Mouse (Mus musculus) lung, adult 2 months (tissue): ENCODE measurements around the gene 4833427G06Rik.

Source experiments
- CTCF ChIP-seq: fragments of 200-500 bp; IDR thresholded peaks from 2 replicates; pipeline ENCODE4 v1.5.1; 2011; ENCODE audit warnings: mild to moderate bottlenecking, low read length, control low read depth; ENCODE audit not compliant: insufficient read depth
- POLR2A ChIP-seq: fragments of 200-500 bp; IDR thresholded peaks from 2 replicates; pipeline ENCODE4 v1.6.1; 2011; ENCODE audit warnings: low read depth, mild to moderate bottlenecking, control low read depth, low read length, borderline replicate concordance; ENCODE audit errors: extremely low read depth

- TF ChIP-seq POLR2A, result no peak
- no peak for TF ChIP-seq CTCF
These were observed 59.7 kb downstream of the 4833427G06Rik start for GRCm38 (mm10) chr9:51042136-51042535.
